Mouse (Mus musculus) left cerebral cortex, postnatal 10 days (tissue): ENCODE data around the gene Sap30l. TPM values are rescaled to one million over a fixed set of nuclear protein-coding genes. Genes with fewer than 3 reads are reported as not detected.
"Not testable (repeated sequence)": the region's sequence is repeated elsewhere in the genome, so short reads cannot be mapped to it uniquely, and the experiment has no call there.

Experiments used
- DNase-seq, 2 experiments: peaks; one replicate each; pipeline ENCODE4 v3.0.0; 2021 to 2022; ENCODE audit warnings: low spot score in 2 of 2, mixed read lengths in 1 of 2; ENCODE audit errors: extremely low spot score in 1 of 2
- intact Hi-C: fragments of 180-260 bp; cut with DNase I; formaldehyde crosslinking; loops from one replicate; pipeline ENCODE4 v1.15.1; 2025
- total RNA-seq, 2 experiments: library from RNA; stranded (reverse); gene quantifications; 2 replicates each; pipeline ENCODE4 v1.2.3; 2021

The Sap30l gene
- total RNA-seq, 2 experiments from 2014 or later = 38.5 TPM

GRCm38 (mm10) chr11:57790866-57791535 is 10.4 kb upstream of the Sap30l start:
- no peak for DNase-seq

GRCm38 (mm10) chr11:57795086-57795485 is 6.4 kb upstream of the Sap30l start:
- intact Hi-C loops = no loop called here
- no peak for DNase-seq

More at GRCm38 (mm10) chr11:57790866-57791535, 10.4 kb upstream of the Sap30l start:
- intact Hi-C loops = no loop called here

- intact Hi-C loops = no loop called here
- DNase-seq = no peak
These were observed 3.6 kb upstream of the Sap30l start for GRCm38 (mm10) chr11:57797828-57798227.

- DNase-seq = no peak
- intact Hi-C loops = no loop called here
These were observed 2.0 kb upstream of the Sap30l start for GRCm38 (mm10) chr11:57799456-57799855.

- DNase-seq = no peak
- intact Hi-C loops = no loop called here
These were observed 1.0 kb upstream of the Sap30l start for GRCm38 (mm10) chr11:57800266-57800951.

- intact Hi-C loops = no loop called here
- DNase-seq = peak in 1 of 2 experiments; percentile 80
These were observed 501 bp downstream of the Sap30l start for GRCm38 (mm10) chr11:57801766-57802510.

- no peak for DNase-seq
- intact Hi-C loops = no loop called here
These were observed 1.1 kb downstream of the Sap30l start for GRCm38 (mm10) chr11:57802511-57802870.

GRCm38 (mm10) chr11:57805047-57805446 is 3.6 kb downstream of the Sap30l start:
- intact Hi-C loops = no loop called here

GRCm38 (mm10) chr11:57809017-57809731 is 7.7 kb downstream of the Sap30l start:
- no peak for DNase-seq
- intact Hi-C loops = no loop called here

More at GRCm38 (mm10) chr11:57805047-57805446, 3.6 kb downstream of the Sap30l start:
- DNase-seq = no peak

- intact Hi-C loops = no loop called here
- no peak for DNase-seq
These were observed 8.3 kb downstream of the Sap30l start for GRCm38 (mm10) chr11:57809732-57810098.

- intact Hi-C loops = no loop called here
These were observed 9.6 kb downstream of the Sap30l start for GRCm38 (mm10) chr11:57811006-57811405.

GRCm38 (mm10) chr11:57812212-57812611 is 10.8 kb downstream of the Sap30l start:
- intact Hi-C loops = no loop called here
- no peak for DNase-seq

More at GRCm38 (mm10) chr11:57811006-57811405, 9.6 kb downstream of the Sap30l start:
- DNase-seq = no peak

GRCm38 (mm10) chr11:57813641-57814040 is 12.2 kb downstream of the Sap30l start:
- no peak for DNase-seq
- intact Hi-C loops = no loop called here

GRCm38 (mm10) chr11:57818189-57818588 is 16.8 kb downstream of the Sap30l start:
- no peak for DNase-seq
- intact Hi-C loops = no loop called here

GRCm38 (mm10) chr11:57819999-57820581 is 18.7 kb downstream of the Sap30l start:
- DNase-seq = peak; percentile 36 to 88
- intact Hi-C loops = loop anchor here (1.0 kb wide), 1 partner anchor 114 kb away; no protein-coding TSS in a partner anchor

- intact Hi-C loops, DNase-seq: not testable (repeated sequence)
These were observed 21.7 kb downstream of the Sap30l start for GRCm38 (mm10) chr11:57823159-57823558.

GRCm38 (mm10) chr11:57823714-57824113 is 22.3 kb downstream of the Sap30l start:
- intact Hi-C loops = no loop called here
- no peak for DNase-seq

GRCm38 (mm10) chr11:57825234-57825633 is 23.8 kb downstream of the Sap30l start:
- intact Hi-C loops, DNase-seq: not testable (repeated sequence)
